Mouse (Mus musculus) right cerebral cortex, postnatal 36 days (tissue): ENCODE data around the gene Rab35.

Experiments used
- DNase-seq, 2 experiments: peaks; one replicate each; pipeline ENCODE4 v3.0.0; 2022; ENCODE audit warnings: low spot score in 2 of 2, mixed read lengths in 1 of 2

Rab35 gene

GRCm38 (mm10) chr5:115631505-115632357 lies at the start of gene Rab35:
Gene Rab35, plus strand, starts transcription at chr5:115631908.
- peak; percentile 84 to 86 for DNase-seq

GRCm38 (mm10) chr5:115585616-115586015 lies 46.1 kb upstream of the Rab35 start:
- no peak for DNase-seq

- DNase-seq: no peak
Measured at GRCm38 (mm10) chr5:115586166-115586565, 45.5 kb upstream of the Rab35 start.

GRCm38 (mm10) chr5:115586780-115587179 lies 44.9 kb upstream of the Rab35 start:
- DNase-seq: no peak

- DNase-seq: no peak
Measured at GRCm38 (mm10) chr5:115591028-115591427, 40.7 kb upstream of the Rab35 start.

- DNase-seq: no peak
Measured at GRCm38 (mm10) chr5:115591506-115591905, 40.2 kb upstream of the Rab35 start.

GRCm38 (mm10) chr5:115603561-115603960 lies 28.1 kb upstream of the Rab35 start:
- DNase-seq: no peak

GRCm38 (mm10) chr5:115611566-115611965 lies 20.1 kb upstream of the Rab35 start:
- DNase-seq: no peak

GRCm38 (mm10) chr5:115613332-115613731 lies 18.4 kb upstream of the Rab35 start:
- peak in 1 of 2 experiments; percentile 36 for DNase-seq

GRCm38 (mm10) chr5:115614948-115615347 lies 16.8 kb upstream of the Rab35 start:
- DNase-seq: no peak

GRCm38 (mm10) chr5:115619690-115620089 lies 12.0 kb upstream of the Rab35 start:
- DNase-seq: no peak

- DNase-seq: no peak
Measured at GRCm38 (mm10) chr5:115622686-115623085, 9.0 kb upstream of the Rab35 start.

GRCm38 (mm10) chr5:115623694-115624440 lies 7.8 kb upstream of the Rab35 start:
- DNase-seq: no peak

- DNase-seq: no peak
Measured at GRCm38 (mm10) chr5:115626237-115626886, 5.3 kb upstream of the Rab35 start.

GRCm38 (mm10) chr5:115628083-115628482 lies 3.6 kb upstream of the Rab35 start:
- no peak for DNase-seq

GRCm38 (mm10) chr5:115629672-115630071 lies 2.0 kb upstream of the Rab35 start:
- no peak for DNase-seq

GRCm38 (mm10) chr5:115630291-115630690 lies 1.4 kb upstream of the Rab35 start:
- DNase-seq: no peak

GRCm38 (mm10) chr5:115632358-115632714 lies 628 bp downstream of the Rab35 start:
- no peak for DNase-seq

GRCm38 (mm10) chr5:115633060-115633459 lies 1.4 kb downstream of the Rab35 start:
- no peak for DNase-seq

- DNase-seq: no peak
Measured at GRCm38 (mm10) chr5:115634046-115634445, 2.3 kb downstream of the Rab35 start.

GRCm38 (mm10) chr5:115635536-115635935 lies 3.8 kb downstream of the Rab35 start:
- no peak for DNase-seq

- DNase-seq: no peak
Measured at GRCm38 (mm10) chr5:115644192-115644591, 12.5 kb downstream of the Rab35 start.
